Mouse (Mus musculus): ENCODE results near the gene Tmem138.

DNA sequence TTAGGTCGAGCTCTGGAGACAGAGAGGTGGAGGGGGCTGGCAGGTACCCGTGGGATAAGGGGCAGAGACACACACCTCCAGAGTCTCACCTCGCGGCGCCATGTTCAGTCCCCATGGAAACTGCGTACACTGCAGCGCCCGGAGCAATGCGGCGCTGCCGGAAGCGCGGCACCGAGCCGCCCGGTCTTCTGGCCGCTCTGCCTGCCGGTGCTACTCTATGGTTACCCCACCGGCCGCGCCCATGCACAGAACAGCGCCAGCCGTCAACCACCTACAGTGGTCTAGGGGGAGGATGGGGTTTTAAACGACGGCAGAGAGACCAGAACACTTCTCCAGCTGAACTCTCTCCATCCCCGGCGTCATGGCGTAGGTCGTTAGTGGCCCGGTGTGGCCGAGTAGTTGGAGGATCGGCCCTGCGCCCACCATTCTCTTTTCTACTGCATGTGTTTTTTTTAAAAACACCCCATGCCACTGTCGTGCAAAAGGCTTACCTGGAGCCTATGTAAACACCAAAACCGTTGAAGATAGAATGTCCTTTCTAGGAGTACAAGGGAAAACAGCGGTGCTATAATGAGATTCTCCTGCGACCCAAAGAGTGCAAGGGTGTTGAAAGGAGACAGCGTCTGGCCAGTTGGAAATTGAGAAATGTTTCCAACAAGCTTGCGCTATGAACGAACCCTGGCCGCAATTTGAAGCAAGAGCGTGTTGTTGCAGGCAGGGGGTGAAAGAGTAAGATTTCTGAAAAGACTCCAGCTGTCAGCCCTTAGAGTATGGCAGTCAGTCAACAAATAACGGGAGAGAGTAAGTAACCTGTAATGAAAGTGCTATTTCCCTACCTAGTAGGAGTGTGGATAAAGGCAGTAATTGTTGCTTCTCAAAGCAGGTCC lies 21.3 kb downstream of the Tmem138 start, which contains the start of gene Tmem216:
- peak; percentile 15; the same call in 1 of the 2 replicates for TF ChIP-seq CTCF (IDR thresholded peaks at IDR 0.05; ENCODE audit: low read depth)
- TF ChIP-seq EP300 (IDR thresholded peaks at IDR 0.05; ENCODE audit: low read depth) = no peak; the same call in 1 of the 2 replicates

Measured in liver, postnatal 0 days (tissue).